Mouse (Mus musculus) heart, embryonic 12.5 days (tissue): ENCODE data around the gene Fggy. TPM values are rescaled to one million over a fixed set of nuclear protein-coding genes. Genes with fewer than 3 reads are reported as not detected.

Source experiments
- ATAC-seq: fragments of 200-750 bp; cut with Nextera tagmentation; 2 replicates; pipeline ENCODE4 v1.8.0; 2017; ENCODE audit warnings: moderate TSS enrichment, moderate library complexity; ENCODE audit not compliant: insufficient number of reproducible peaks, low FRiP score
- H3K27ac ChIP-seq: fragments of 300-500 bp; sonication (generic); 2 replicates; pipeline ENCODE4 v1.5.1; 2016; ENCODE audit warnings: mild to moderate bottlenecking, moderate library complexity; ENCODE audit not compliant: poor library complexity, severe bottlenecking
- H3K27me3 ChIP-seq: fragments of 300-500 bp; sonication (generic); replicated peaks from 2 replicates; pipeline ENCODE4 v1.6.1; 2016; ENCODE audit warnings: mild to moderate bottlenecking, moderate library complexity
- H3K36me3 ChIP-seq: fragments of 300-500 bp; sonication (generic); 2 replicates; pipeline ENCODE4 v1.6.1; 2016; ENCODE audit warnings: mild to moderate bottlenecking, moderate library complexity
- H3K4me1 ChIP-seq: fragments of 300-500 bp; sonication (generic); replicated peaks from 2 replicates; pipeline ENCODE4 v1.6.1; 2016; ENCODE audit warnings: mild to moderate bottlenecking
- H3K4me2 ChIP-seq: fragments of 300-500 bp; sonication (generic); 2 replicates; pipeline ENCODE4 v1.6.1; 2016; ENCODE audit warnings: mild to moderate bottlenecking, moderate library complexity
- H3K4me3 ChIP-seq: fragments of 300-500 bp; sonication (generic); 2 replicates; pipeline ENCODE4 v1.5.1; 2016; ENCODE audit warnings: mild to moderate bottlenecking
- H3K9ac ChIP-seq: fragments of 300-500 bp; sonication (generic); 2 replicates; pipeline ENCODE4 v1.6.1; 2016; ENCODE audit warnings: mild to moderate bottlenecking, moderate library complexity
- H3K9me3 ChIP-seq: fragments of 300-500 bp; sonication (generic); replicated peaks from 2 replicates; pipeline ENCODE4 v1.6.1; 2016; ENCODE audit warnings: mild to moderate bottlenecking, moderate library complexity
- WGBS: fragments of 180-500 bp; shearing (Covaris S2); methylation state at CpG from one replicate; pipeline ENCODE4 v1.1.7; 2016; 5-methylcytosine and 5-hydroxymethylcytosine counted together
- polyA plus RNA-seq: library from polyadenylated mRNA; unstranded; fragments of >200 nt; fragmentation: Nextera tagmentation; extraction: Ambion mirVana; gene quantifications from 2 replicates; pipeline ENCODE4 v1.2.1, GENCODE M21; 2016

Fggy gene
- polyA plus RNA-seq, 1 experiment from 2014 or later = 5.8 TPM

GRCm38 (mm10) chr4:95601776-95602175 is 44.5 kb downstream of the Fggy start:
- H3K4me3 ChIP-seq = no peak overlapping the region
- H3K9me3 ChIP-seq = no peaks in the 10 kb centered on the region
- no peaks in the 10 kb centered on the region for H3K4me1 ChIP-seq
- H3K36me3 ChIP-seq = no peaks in the 10 kb centered on the region
- 65% methylated on average over 4 of the region's 4 CpGs for WGBS
- H3K9ac ChIP-seq = no peak overlapping the region
- H3K4me2 ChIP-seq = no peak overlapping the region
- H3K27me3 ChIP-seq = no peaks in the 10 kb centered on the region
- no peak overlapping the region for H3K27ac ChIP-seq
- ATAC-seq = no peak

- no peaks in the 10 kb centered on the region for H3K4me1 ChIP-seq
- H3K27me3 ChIP-seq = no peaks in the 10 kb centered on the region
- no peak overlapping the region for H3K4me3 ChIP-seq
- no peaks in the 10 kb centered on the region for H3K9me3 ChIP-seq
- WGBS = 62% methylated on average over 1 of the region's 1 CpGs
- ATAC-seq = no peak
- no peaks in the 10 kb centered on the region for H3K36me3 ChIP-seq
- no peak overlapping the region for H3K9ac ChIP-seq
- H3K27ac ChIP-seq = no peak overlapping the region
- no peak overlapping the region for H3K4me2 ChIP-seq
Measured at GRCm38 (mm10) chr4:95603254-95603653, 45.9 kb downstream of the Fggy start.

- no peaks in the 10 kb centered on the region for H3K4me1 ChIP-seq
- 82% methylated on average over 1 of the region's 1 CpGs for WGBS
- no peak overlapping the region for H3K9ac ChIP-seq
- no peaks in the 10 kb centered on the region for H3K9me3 ChIP-seq
- H3K4me2 ChIP-seq = no peak overlapping the region
- H3K27me3 ChIP-seq = no peaks in the 10 kb centered on the region
- H3K27ac ChIP-seq = no peak overlapping the region
- H3K36me3 ChIP-seq = no peaks in the 10 kb centered on the region
- ATAC-seq = no peak
- no peak overlapping the region for H3K4me3 ChIP-seq
Measured at GRCm38 (mm10) chr4:95610663-95611062, 53.4 kb downstream of the Fggy start.

- H3K4me3 ChIP-seq = no peak overlapping the region
- H3K27ac ChIP-seq = no peak overlapping the region
- H3K27me3 ChIP-seq = no peaks in the 10 kb centered on the region
- H3K36me3 ChIP-seq = no peaks in the 10 kb centered on the region
- no peaks in the 10 kb centered on the region for H3K9me3 ChIP-seq
- no peak for ATAC-seq
- H3K4me1 ChIP-seq = no peaks in the 10 kb centered on the region
- WGBS = 87% methylated on average over 6 of the region's 6 CpGs
- no peak overlapping the region for H3K9ac ChIP-seq
- H3K4me2 ChIP-seq = no peak overlapping the region
Measured at GRCm38 (mm10) chr4:95611390-95611789, 54.1 kb downstream of the Fggy start.

GRCm38 (mm10) chr4:95621046-95621445 is 63.7 kb downstream of the Fggy start:
- 82% methylated on average over 3 of the region's 3 CpGs for WGBS
- H3K36me3 ChIP-seq = no peaks in the 10 kb centered on the region
- H3K27me3 ChIP-seq = no peaks in the 10 kb centered on the region
- no peak overlapping the region for H3K27ac ChIP-seq
- ATAC-seq = no peak
- H3K9me3 ChIP-seq = no peaks in the 10 kb centered on the region
- no peaks in the 10 kb centered on the region for H3K4me1 ChIP-seq
- no peak overlapping the region for H3K9ac ChIP-seq
- no peak overlapping the region for H3K4me2 ChIP-seq
- no peak overlapping the region for H3K4me3 ChIP-seq

- ATAC-seq = no peak
- WGBS = 75% methylated on average over 3 of the region's 3 CpGs
- Histone ChIP-seq H3K9me3 (no peaks in the 10 kb centered on the region), H3K27ac (no peak overlapping the region), H3K9ac (no peak overlapping the region), H3K27me3 (no peaks in the 10 kb centered on the region), H3K4me3 (no peak overlapping the region), H3K36me3 (no peaks in the 10 kb centered on the region), H3K4me2 (no peak overlapping the region), H3K4me1 (no peaks in the 10 kb centered on the region)
Measured at GRCm38 (mm10) chr4:95624696-95625095, 67.4 kb downstream of the Fggy start.

- Histone ChIP-seq H3K27me3 (no peaks in the 10 kb centered on the region), H3K36me3 (no peaks in the 10 kb centered on the region), H3K9ac (no peak overlapping the region), H3K4me2 (no peak overlapping the region), H3K27ac (no peak overlapping the region), H3K4me1 (no peaks in the 10 kb centered on the region), H3K9me3 (no peaks in the 10 kb centered on the region), H3K4me3 (no peak overlapping the region)
- WGBS = 68% methylated on average over 4 of the region's 4 CpGs
- ATAC-seq = no peak
Measured at GRCm38 (mm10) chr4:95625651-95626050, 68.3 kb downstream of the Fggy start.

- Histone ChIP-seq H3K4me1 (no peaks in the 10 kb centered on the region), H3K9me3 (no peaks in the 10 kb centered on the region), H3K4me3 (no peak overlapping the region), H3K9ac (no peak overlapping the region), H3K27me3 (no peaks in the 10 kb centered on the region), H3K27ac (no peak overlapping the region), H3K36me3 (no peaks in the 10 kb centered on the region), H3K4me2 (no peak overlapping the region)
- 83% methylated on average over 3 of the region's 3 CpGs for WGBS
- no peak for ATAC-seq
Measured at GRCm38 (mm10) chr4:95626186-95626585, 68.9 kb downstream of the Fggy start.

- Histone ChIP-seq H3K27me3 (no peaks in the 10 kb centered on the region), H3K4me3 (no peak overlapping the region), H3K9ac (no peak overlapping the region), H3K27ac (no peak overlapping the region), H3K4me2 (no peak overlapping the region), H3K4me1 (peaks cover 18% of the 10 kb centered on the region), H3K36me3 (no peaks in the 10 kb centered on the region), H3K9me3 (no peaks in the 10 kb centered on the region)
- WGBS = 74% methylated on average over 3 of the region's 3 CpGs
- no peak for ATAC-seq
Measured at GRCm38 (mm10) chr4:95634903-95635302, 77.6 kb downstream of the Fggy start.

GRCm38 (mm10) chr4:95636937-95637749 is 79.8 kb downstream of the Fggy start:
- no peak for ATAC-seq

GRCm38 (mm10) chr4:95638063-95638462 is 80.8 kb downstream of the Fggy start:
- peak overlapping the region; percentile 74; the same call in 1 of the 2 replicates for H3K27ac ChIP-seq
- H3K36me3 ChIP-seq = no peaks in the 10 kb centered on the region
- no peak for ATAC-seq
- no peak overlapping the region for H3K9ac ChIP-seq
- H3K4me1 ChIP-seq = peaks cover 18% of the 10 kb centered on the region
- H3K9me3 ChIP-seq = no peaks in the 10 kb centered on the region
- H3K4me2 ChIP-seq = no peak overlapping the region
- no peaks in the 10 kb centered on the region for H3K27me3 ChIP-seq
- no peak overlapping the region for H3K4me3 ChIP-seq
- 51% methylated on average over 3 of the region's 3 CpGs for WGBS

More at GRCm38 (mm10) chr4:95636937-95637749, 79.8 kb downstream of the Fggy start:
- H3K4me1 ChIP-seq = peaks cover 18% of the 10 kb centered on the region
- 41% methylated on average over 7 of the region's 7 CpGs for WGBS
- H3K27me3 ChIP-seq = no peaks in the 10 kb centered on the region
- H3K27ac ChIP-seq = peak overlapping the region; percentile 74
- no peak overlapping the region for H3K4me2 ChIP-seq
- no peaks in the 10 kb centered on the region for H3K36me3 ChIP-seq
- H3K4me3 ChIP-seq = no peak overlapping the region
- no peak overlapping the region for H3K9ac ChIP-seq
- no peaks in the 10 kb centered on the region for H3K9me3 ChIP-seq

- 56% methylated on average over 1 of the region's 1 CpGs for WGBS
- Histone ChIP-seq H3K27ac (no peak overlapping the region), H3K4me2 (no peak overlapping the region), H3K9ac (no peak overlapping the region), H3K4me3 (no peak overlapping the region), H3K36me3 (no peaks in the 10 kb centered on the region), H3K9me3 (no peaks in the 10 kb centered on the region), H3K4me1 (peaks cover 18% of the 10 kb centered on the region), H3K27me3 (no peaks in the 10 kb centered on the region)
- ATAC-seq = no peak
Measured at GRCm38 (mm10) chr4:95640831-95641230, 83.5 kb downstream of the Fggy start.
